Mouse (Mus musculus): ENCODE measurements around the gene Adap1.

DNA sequence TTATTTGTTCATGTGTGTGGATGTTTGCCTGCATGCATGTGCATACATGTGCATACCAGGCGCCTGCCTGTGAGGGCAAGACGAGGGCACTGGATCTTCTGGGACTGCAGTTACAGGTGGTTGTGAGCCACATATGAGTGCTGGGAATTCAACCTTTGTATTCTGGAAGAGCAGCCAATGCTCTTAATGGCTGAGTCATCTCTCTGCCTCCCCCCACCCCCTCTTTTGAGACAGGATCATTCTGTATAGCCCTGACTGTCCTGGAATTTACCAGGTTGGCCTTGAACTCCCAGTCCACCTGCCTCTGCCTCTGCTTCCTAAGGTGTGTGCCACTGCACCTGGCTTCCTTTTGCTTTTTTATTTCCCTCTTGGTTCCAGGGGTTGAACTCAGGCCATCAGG is 49.4 kb upstream of the Adap1 start:
- TF ChIP-seq CTCF (IDR thresholded peaks at IDR 0.05; ENCODE audit: extremely low read depth, insufficient read depth, insufficient read length, insufficient replicate concordance) (no peak), POLR2A (IDR thresholded peaks at IDR 0.05; ENCODE audit: low read depth, low read length) (no peak)
